Mouse (Mus musculus): ENCODE measurements around the gene Ndufa4l2.

The Ndufa4l2 gene

GRCm38 (mm10) chr10:127509051-127509836, 5.5 kb upstream of the Ndufa4l2 start:
- in situ Hi-C loops (cut with MboI; ENCODE audit: unreplicated experiment in 2 of 2) = loop anchor here (5.0 kb wide), 1 partner anchor 33 kb away; no protein-coding TSS in a partner anchor

GRCm38 (mm10) chr10:127509837-127510701, 4.7 kb upstream of the Ndufa4l2 start:
- in situ Hi-C loops (cut with MboI; ENCODE audit: unreplicated experiment in 2 of 2) = loop anchor here (5.0 kb wide), 1 partner anchor 32 kb away; no protein-coding TSS in a partner anchor

- in situ Hi-C loops (cut with MboI; ENCODE audit: unreplicated experiment in 2 of 2) = no loop called here
These were observed 3.7 kb upstream of the Ndufa4l2 start for GRCm38 (mm10) chr10:127510895-127511617.

GRCm38 (mm10) chr10:127511634-127512306, 3.0 kb upstream of the Ndufa4l2 start:
- in situ Hi-C loops (cut with MboI; ENCODE audit: unreplicated experiment in 2 of 2) = no loop called here

GRCm38 (mm10) chr10:127512307-127512666, 2.5 kb upstream of the Ndufa4l2 start:
- in situ Hi-C loops (cut with MboI; ENCODE audit: unreplicated experiment in 2 of 2) = no loop called here

GRCm38 (mm10) chr10:127512813-127513212, 2.0 kb upstream of the Ndufa4l2 start:
- in situ Hi-C loops (cut with MboI; ENCODE audit: unreplicated experiment in 2 of 2) = no loop called here

- in situ Hi-C loops (cut with MboI; ENCODE audit: unreplicated experiment in 2 of 2) = no loop called here
These were observed 1.2 kb upstream of the Ndufa4l2 start for GRCm38 (mm10) chr10:127513501-127514091.

GRCm38 (mm10) chr10:127514111-127514698, 562 bp upstream of the Ndufa4l2 start:
- in situ Hi-C loops (cut with MboI; ENCODE audit: unreplicated experiment in 2 of 2) = no loop called here

- in situ Hi-C loops (cut with MboI; ENCODE audit: unreplicated experiment in 2 of 2) = no loop called here
These were observed 660 bp downstream of the Ndufa4l2 start for GRCm38 (mm10) chr10:127515271-127515982.

- in situ Hi-C loops (cut with MboI; ENCODE audit: unreplicated experiment in 2 of 2) = no loop called here
These were observed 1.3 kb downstream of the Ndufa4l2 start for GRCm38 (mm10) chr10:127515983-127516459.

GRCm38 (mm10) chr10:127516576-127517260, 2.0 kb downstream of the Ndufa4l2 start:
- in situ Hi-C loops (cut with MboI; ENCODE audit: unreplicated experiment in 2 of 2) = no loop called here

- in situ Hi-C loops (cut with MboI; ENCODE audit: unreplicated experiment in 2 of 2) = no loop called here
These were observed 3.2 kb downstream of the Ndufa4l2 start for GRCm38 (mm10) chr10:127517941-127518340.

GRCm38 (mm10) chr10:127519041-127519701, 4.4 kb downstream of the Ndufa4l2 start:
- in situ Hi-C loops (cut with MboI; ENCODE audit: unreplicated experiment in 2 of 2) = no loop called here

- in situ Hi-C loops (cut with MboI; ENCODE audit: unreplicated experiment in 2 of 2) = no loop called here
These were observed 5.3 kb downstream of the Ndufa4l2 start for GRCm38 (mm10) chr10:127519903-127520713.

- in situ Hi-C loops (cut with MboI; ENCODE audit: unreplicated experiment in 2 of 2) = no loop called here
These were observed 6.1 kb downstream of the Ndufa4l2 start for GRCm38 (mm10) chr10:127520714-127521357.

GRCm38 (mm10) chr10:127521611-127522080, 6.9 kb downstream of the Ndufa4l2 start:
- in situ Hi-C loops (cut with MboI; ENCODE audit: unreplicated experiment in 2 of 2) = no loop called here
